38 mouse cellular contexts compared by ENCODE assay signal in the genomic region with DNA sequence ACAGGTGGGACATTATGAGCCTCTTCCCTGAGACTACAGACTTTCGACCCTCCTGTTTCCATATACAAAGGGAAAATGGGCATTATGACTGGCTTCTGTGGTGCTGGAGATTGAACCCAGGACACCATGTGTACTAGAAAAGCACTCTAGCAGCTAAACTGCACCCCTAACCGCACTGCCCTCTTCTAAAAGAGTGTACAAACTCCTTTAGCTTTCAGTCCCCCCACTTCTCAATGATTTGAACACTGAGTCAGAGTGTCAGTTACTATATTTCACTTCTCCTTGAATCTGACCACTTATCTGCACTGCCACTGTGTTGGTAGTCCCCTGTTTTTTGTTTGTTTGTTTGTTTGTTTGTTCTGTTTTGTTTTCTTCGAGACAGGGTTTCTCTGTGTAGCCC. TPM values are rescaled to one million over a fixed set of nuclear protein-coding genes. Genes with fewer than 3 reads are reported as not detected.
"Had no signal": no experiment of that assay in that cellular context is flagged by ENCODE, and none has a peak within 500 bp of the region (broad histone marks: within the 10 kb centered on the region; RNA-seq: fewer than 3 reads in every experiment).

TSS of gene 4632433K11Rik (plus strand) at position 301 of the 400 bp plus-strand sequence.

- H3K4me3 ChIP-seq: left cerebral cortex, adult 2 months; limb, embryonic 12.5 days; limb, embryonic 15.5 days; liver, embryonic 12.5 days; liver, embryonic 13.5 days; liver, embryonic 15.5 days; lung, embryonic 15.5 days; megakaryocyte, embryonic 14.5 days; midbrain, embryonic 10.5 days; midbrain, embryonic 12.5 days; midbrain, embryonic 13.5 days; midbrain, embryonic 15.5 days; myocyte; neural tube, embryonic 12.5 days had no signal

- H3K27me3 ChIP-seq: limb, embryonic 12.5 days; limb, embryonic 15.5 days; liver, embryonic 12.5 days; liver, embryonic 13.5 days; liver, embryonic 15.5 days; lung, embryonic 15.5 days; megakaryocyte, embryonic 14.5 days; midbrain, embryonic 12.5 days; midbrain, embryonic 13.5 days; midbrain, embryonic 15.5 days; neural tube, embryonic 12.5 days had no signal

- H3K4me1 ChIP-seq: limb, embryonic 12.5 days; limb, embryonic 15.5 days; neural tube, embryonic 12.5 days had no signal

- H3K4me2 ChIP-seq: limb, embryonic 12.5 days; limb, embryonic 15.5 days; liver, embryonic 11.5 days; liver, embryonic 12.5 days; liver, embryonic 13.5 days; liver, embryonic 15.5 days; lung, embryonic 14.5 days; lung, embryonic 15.5 days; midbrain, embryonic 11.5 days; midbrain, embryonic 12.5 days; midbrain, embryonic 13.5 days; midbrain, embryonic 15.5 days; neural tube, embryonic 12.5 days had no signal

- ATAC-seq: liver, embryonic 12.5 days; liver, postnatal 0 days; lung, postnatal 0 days; midbrain, embryonic 13.5 days; midbrain, embryonic 15.5 days; midbrain, embryonic 16.5 days had no signal

- DNase-seq: left cerebral cortex, postnatal 4 days; liver; liver, embryonic 13.5 days; liver, postnatal 0 days; lung, adult 18-20 months; lung, adult 2 months; lung, embryonic 14.5 days; lung, postnatal 10 days; lung, postnatal 14 days; lung, postnatal 36 days; lung, postnatal 4 days; midbrain, embryonic 14.5 days had no signal

- H3K27ac ChIP-seq: left cerebral cortex, adult 2 months; limb, embryonic 12.5 days; limb, embryonic 15.5 days; liver, embryonic 12.5 days; liver, embryonic 13.5 days; liver, embryonic 14.5 days; liver, embryonic 15.5 days; lung, embryonic 15.5 days; macrophage; midbrain, embryonic 10.5 days; midbrain, embryonic 12.5 days; midbrain, embryonic 13.5 days; midbrain, embryonic 15.5 days; neural tube, embryonic 12.5 days had no signal

- H3K9ac ChIP-seq: limb, embryonic 12.5 days; limb, embryonic 15.5 days; liver, embryonic 12.5 days; liver, embryonic 13.5 days; liver, embryonic 14.5 days; liver, embryonic 15.5 days; liver, postnatal 0 days; lung, embryonic 14.5 days; lung, embryonic 15.5 days; midbrain, embryonic 12.5 days; midbrain, embryonic 13.5 days; midbrain, embryonic 15.5 days; neural tube, embryonic 12.5 days had no signal

RNA-seq across cellular contexts. Expression of gene 4632433K11Rik, which starts in this region (rescaled TPM):
- polyA plus RNA-seq: limb, embryonic 11.5 days; limb, embryonic 12.5 days; limb, embryonic 14.5 days; limb, embryonic 15.5 days; liver, adult 2 months; liver, embryonic 11.5 days; liver, embryonic 12.5 days; liver, embryonic 14.5 days; liver, embryonic 15.5 days; liver, embryonic 16.5 days; liver, postnatal 0 days; lung, adult 2 months; lung, embryonic 14.5 days; lung, embryonic 15.5 days; lung, embryonic 16.5 days; lung, postnatal 0 days; midbrain, embryonic 10.5 days; midbrain, embryonic 12.5 days; midbrain, embryonic 13.5 days; midbrain, embryonic 14.5 days; midbrain, embryonic 15.5 days; midbrain, embryonic 16.5 days; midbrain, postnatal 0 days; myocyte; neural tube, embryonic 11.5 days; neural tube, embryonic 12.5 days had no signal
